Mouse (Mus musculus) CD8-positive naive resting alpha-beta T cell, adult 2 months (primary cell): ENCODE results near the gene Armc8.
"Not testable (repeated sequence)": the region's sequence is repeated elsewhere in the genome, so short reads cannot be mapped to it uniquely, and the experiment has no call there.

ENCODE experiments used
- DNase-seq, 2 experiments: peaks; one replicate each; pipeline ENCODE4 v3.0.0; 2022; ENCODE audit warnings: low read depth in 2 of 2, low spot score in 2 of 2

Gene Armc8

GRCm38 (mm10) chr9:99568347-99569070, at the start of gene Armc8:
Gene Armc8, minus strand, starts transcription at chr9:99568899.
- DNase-seq, result peak; percentile 88 to 89

- DNase-seq, result no peak
Measured at GRCm38 (mm10) chr9:99612202-99612601, 43.5 kb upstream of the Armc8 start, which contains the start of gene A4gnt. Gene A4gnt, plus strand, starts transcription at chr9:99612502.

GRCm38 (mm10) chr9:99603566-99603965, 34.9 kb upstream of the Armc8 start:
- no peak for DNase-seq

- not testable (repeated sequence) for DNase-seq
Measured at GRCm38 (mm10) chr9:99599127-99599526, 30.4 kb upstream of the Armc8 start.

GRCm38 (mm10) chr9:99591144-99591543, 22.4 kb upstream of the Armc8 start:
- no peak for DNase-seq

- DNase-seq, result peak; percentile 48 to 54
Measured at GRCm38 (mm10) chr9:99587505-99588202, 19.0 kb upstream of the Armc8 start.

- DNase-seq, result peak in 1 of 2 experiments; percentile 20
Measured at GRCm38 (mm10) chr9:99580655-99581054, 12.0 kb upstream of the Armc8 start.

- peak; percentile 89 to 91 for DNase-seq
Measured at GRCm38 (mm10) chr9:99575677-99576480, 7.2 kb upstream of the Armc8 start, which contains the start of gene Dbr1. Gene Dbr1, plus strand, starts transcription at chr9:99575799.

- DNase-seq, result no peak
Measured at GRCm38 (mm10) chr9:99569071-99569397, 335 bp upstream of the Armc8 start.

GRCm38 (mm10) chr9:99568023-99568346, 714 bp downstream of the Armc8 start:
- peak; percentile 9 to 11 for DNase-seq

- DNase-seq, result peak; percentile 35 to 52
Measured at GRCm38 (mm10) chr9:99563714-99564113, 5.0 kb downstream of the Armc8 start.

- no peak for DNase-seq
Measured at GRCm38 (mm10) chr9:99560389-99560788, 8.3 kb downstream of the Armc8 start.

GRCm38 (mm10) chr9:99559557-99559904, 9.2 kb downstream of the Armc8 start:
- DNase-seq, result no peak

GRCm38 (mm10) chr9:99558824-99559556, 9.7 kb downstream of the Armc8 start:
- no peak for DNase-seq

GRCm38 (mm10) chr9:99557580-99558300, 11.0 kb downstream of the Armc8 start:
- DNase-seq, result no peak

- DNase-seq, result no peak
Measured at GRCm38 (mm10) chr9:99555253-99555652, 13.4 kb downstream of the Armc8 start.

- DNase-seq, result no peak
Measured at GRCm38 (mm10) chr9:99554052-99554451, 14.6 kb downstream of the Armc8 start.

GRCm38 (mm10) chr9:99553049-99553448, 15.7 kb downstream of the Armc8 start:
- DNase-seq, result no peak

GRCm38 (mm10) chr9:99552068-99552467, 16.6 kb downstream of the Armc8 start:
- no peak for DNase-seq

GRCm38 (mm10) chr9:99546259-99546658, 22.4 kb downstream of the Armc8 start:
- DNase-seq, result no peak

- no peak for DNase-seq
Measured at GRCm38 (mm10) chr9:99531865-99532264, 36.8 kb downstream of the Armc8 start.
